Mouse (Mus musculus) liver, adult 2 months (tissue): Measurements from ENCODE around the gene Pwp1.

Source experiments
- CTCF ChIP-seq: fragments of 200-500 bp; IDR thresholded peaks from 2 replicates; pipeline ENCODE4 v1.5.1; 2011; ENCODE audit warnings: low read depth, low read length, control low read depth
- POLR2A ChIP-seq: fragments of 200-500 bp; IDR thresholded peaks from 2 replicates; pipeline ENCODE4 v1.6.1; 2011; ENCODE audit warnings: low read length, control low read depth; ENCODE audit not compliant: insufficient read depth; ENCODE audit errors: extremely low read depth

- TF ChIP-seq CTCF (no peak), POLR2A (no peak)
Measured at GRCm38 (mm10) chr10:85846105-85846862, 17.0 kb downstream of the Pwp1 start.
